Mouse (Mus musculus): ENCODE results near the gene Tpmt. TPM values are rescaled to one million over a fixed set of nuclear protein-coding genes. Genes with fewer than 3 reads are reported as not detected.

The Tpmt gene
- polyA plus RNA-seq, 1 experiment from 2014 or later: 37.4 TPM

Other genes starting within 250 kb of the Tpmt start
- 8.1 and 10.1 TPM in 2 replicates for gene Kif13a, start 114.9 kb downstream of the Tpmt start, polyA plus RNA-seq (2015; fragmentation: Nextera tagmentation; extraction: Ambion mirVana)
- 3.0 and 3.6 TPM in 2 replicates for gene Nhlrc1, start 29.9 kb downstream of the Tpmt start, polyA plus RNA-seq (2015; fragmentation: Nextera tagmentation; extraction: Ambion mirVana)
- gene Kdm1b, start 1.2 kb downstream of the Tpmt start, polyA plus RNA-seq (2015; fragmentation: Nextera tagmentation; extraction: Ambion mirVana): 14.5 and 15.4 TPM in 2 replicates
- 218 and 234 TPM in 2 replicates for gene Dek, start 61.5 kb upstream of the Tpmt start, polyA plus RNA-seq (2015; fragmentation: Nextera tagmentation; extraction: Ambion mirVana)
- gene Rnf144b, start 77.9 kb upstream of the Tpmt start, polyA plus RNA-seq (2015; fragmentation: Nextera tagmentation; extraction: Ambion mirVana): 0.89 and 1.0 TPM in 2 replicates

Data from kidney, embryonic 16.5 days (tissue).